Mouse (Mus musculus) gastrocnemius, adult 18-20 months (tissue): Measurements from ENCODE around the gene Capzb. TPM values are rescaled to one million over a fixed set of nuclear protein-coding genes. Genes with fewer than 3 reads are reported as not detected.
A peak's percentile ranks its signal among the peaks of the same experiment; 100 is the strongest.

Source experiments
- DNase-seq: peaks from one replicate; pipeline ENCODE4 v3.0.0; 2021; ENCODE audit warnings: low spot score
- total RNA-seq, 2 experiments: library from RNA; stranded (reverse); gene quantifications; 2 replicates each; pipeline ENCODE4 v1.2.3; 2021

Capzb gene
- total RNA-seq, 2 experiments from 2014 or later, result 416 to 422 TPM

DNA sequence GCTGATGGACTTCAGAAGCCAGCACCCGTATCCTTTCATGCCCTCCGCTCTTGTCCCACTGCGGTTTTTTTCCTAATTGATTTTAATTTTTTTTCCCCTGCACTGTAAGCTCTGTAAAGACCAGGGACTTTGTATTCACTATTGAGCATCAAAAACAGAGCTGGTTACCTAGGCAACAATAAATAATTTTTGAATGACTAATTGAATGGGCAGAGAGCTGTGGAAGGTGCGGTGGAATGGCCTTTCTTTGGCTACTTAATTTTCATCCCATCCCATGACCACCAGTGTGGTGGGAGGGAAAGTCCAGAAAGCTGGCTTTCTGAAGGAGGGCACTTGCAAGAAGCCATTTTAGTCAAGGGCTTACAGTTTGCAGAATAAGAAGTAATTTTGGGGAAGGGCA, 41.6 kb downstream of the Capzb start:
- DNase-seq, result no peak

DNA sequence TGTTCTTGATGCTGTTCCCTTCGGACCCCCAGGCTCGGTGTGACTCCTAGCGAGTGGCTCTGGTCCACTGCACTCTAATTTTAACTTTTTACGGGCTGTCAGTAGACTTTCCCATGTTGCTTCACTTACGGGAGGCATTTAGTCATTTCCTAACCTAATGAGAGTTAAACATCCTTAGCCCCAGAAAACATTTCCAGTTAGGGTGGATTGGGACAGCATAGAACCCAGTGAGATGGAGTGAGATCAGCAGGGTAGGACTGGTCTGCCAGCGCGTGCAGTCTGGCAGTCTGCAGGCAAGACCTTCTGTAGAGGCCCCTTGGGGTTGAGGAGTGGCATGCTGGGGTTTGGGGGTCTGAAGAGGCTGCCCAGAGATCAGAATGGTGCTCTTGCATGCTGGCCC, 42.9 kb downstream of the Capzb start:
- DNase-seq, result no peak

DNA sequence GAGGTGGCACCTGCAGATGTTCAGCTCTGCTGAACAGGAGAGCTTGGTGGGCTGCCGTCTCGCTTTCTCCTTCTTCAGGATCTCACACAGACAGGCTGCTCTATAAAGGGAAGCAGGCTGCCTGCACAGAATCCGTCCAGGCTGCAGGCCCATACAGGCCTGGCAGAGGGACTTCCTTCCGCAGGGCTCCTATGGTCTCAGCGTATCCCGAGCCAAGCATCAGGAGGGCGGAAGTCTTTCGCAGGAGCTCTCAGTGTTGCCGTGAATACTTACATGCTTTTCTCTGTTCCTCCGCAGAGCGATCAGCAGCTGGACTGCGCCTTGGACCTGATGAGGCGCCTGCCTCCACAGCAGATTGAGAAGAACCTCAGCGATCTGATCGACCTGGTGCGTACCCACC, 45.9 kb downstream of the Capzb start:
- DNase-seq, result no peak

DNA sequence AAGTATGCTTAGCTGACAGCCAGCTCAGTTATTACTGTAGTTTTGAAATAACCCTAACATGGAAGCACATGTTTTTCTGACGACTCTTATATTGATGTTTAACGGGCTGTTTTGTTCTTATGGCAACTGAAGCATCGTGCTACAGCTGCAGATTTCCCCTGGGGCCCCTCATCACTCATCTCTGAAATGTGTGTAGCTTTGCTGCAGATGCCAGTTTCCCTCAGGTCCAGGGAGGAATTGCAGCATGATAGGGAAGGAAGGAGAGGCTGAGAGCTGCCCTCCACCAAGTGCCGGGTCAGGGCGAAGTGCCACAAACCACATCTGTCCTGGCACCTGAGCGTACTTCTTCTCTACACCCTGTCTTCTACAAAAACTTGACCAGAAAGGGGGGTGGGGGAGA, 47.6 kb downstream of the Capzb start:
- no peak for DNase-seq

DNA sequence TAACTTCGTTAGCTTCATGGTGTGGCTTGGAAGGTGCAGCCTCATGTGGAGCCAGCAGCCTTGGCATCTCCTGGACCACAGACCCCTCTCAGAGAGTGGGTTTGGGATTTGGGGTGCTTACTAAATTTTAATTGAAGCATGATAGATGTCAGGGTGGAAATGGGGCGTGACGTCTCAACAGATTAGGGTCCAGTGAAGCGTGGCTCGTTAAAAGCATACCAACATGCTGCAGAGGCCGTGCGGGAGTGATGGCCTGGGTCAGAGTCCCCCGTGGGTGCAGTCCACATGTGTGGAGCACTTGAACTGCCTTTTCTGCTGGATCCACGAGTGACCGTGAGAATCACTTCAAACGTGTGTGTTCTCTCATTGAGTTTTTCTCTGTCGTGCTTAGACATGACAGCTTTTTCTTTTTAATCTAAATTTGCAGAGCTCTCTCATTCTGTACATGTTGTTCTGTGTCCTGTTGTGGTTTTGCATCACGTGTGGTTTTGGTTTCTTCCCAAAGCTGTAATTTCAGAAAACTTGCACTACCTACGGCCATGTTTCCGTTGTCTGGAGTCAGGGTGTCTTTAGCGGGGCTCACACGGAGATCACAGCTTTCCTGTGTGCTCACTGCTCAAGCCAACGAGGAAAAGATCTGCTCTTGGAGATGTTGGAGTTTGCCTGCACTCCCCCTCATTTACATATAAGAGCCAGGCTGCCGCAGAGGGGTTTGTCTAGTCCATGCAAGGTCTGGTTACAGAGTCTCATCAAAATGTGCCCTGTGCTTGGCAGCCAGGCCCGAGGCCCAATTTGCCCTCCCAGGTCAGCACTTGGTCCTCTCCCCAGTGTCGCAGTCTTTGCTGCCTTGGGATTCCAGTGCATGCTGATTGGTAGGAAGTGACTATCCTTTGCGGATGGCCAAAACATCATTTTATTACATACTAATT, 49.2 kb downstream of the Capzb start:
- DNase-seq, result no peak

DNA sequence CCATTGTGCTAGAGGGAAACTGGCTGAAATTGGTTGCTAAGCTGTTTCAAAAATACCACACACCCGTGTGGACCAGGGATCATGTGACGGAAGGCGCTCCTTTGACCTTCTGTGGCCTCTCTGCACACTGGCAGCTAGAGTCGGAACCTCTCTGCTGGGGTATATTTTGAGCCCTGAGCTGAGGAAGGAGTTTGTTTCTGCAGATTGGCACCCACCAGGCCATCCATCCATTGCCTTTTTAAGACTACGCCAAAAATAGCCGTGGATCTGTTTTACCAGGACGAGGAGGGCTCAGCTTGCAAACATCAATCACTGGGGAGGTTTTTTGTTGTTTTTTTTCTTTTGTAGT, 49.9 kb downstream of the Capzb start:
- DNase-seq, result peak; percentile 78

DNA sequence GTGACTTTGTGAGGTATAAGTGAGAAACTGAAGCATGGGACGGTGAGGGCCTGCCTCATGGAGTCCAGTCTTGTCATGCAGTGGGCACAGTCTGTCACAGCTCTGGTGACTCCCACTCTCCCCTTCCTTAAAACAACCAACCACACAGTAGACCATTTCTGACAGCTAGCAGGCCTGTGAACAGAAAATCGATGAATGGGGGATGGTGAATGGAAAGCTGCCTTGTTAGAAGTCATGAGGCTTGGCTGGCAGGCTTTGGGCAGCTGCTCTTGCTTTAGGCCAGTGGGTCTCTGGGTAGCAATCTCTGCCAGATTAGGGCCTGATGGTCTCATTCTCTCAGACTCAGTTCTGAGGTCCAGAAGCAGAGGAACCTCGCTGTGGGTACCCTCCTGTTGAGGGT, 51.5 kb downstream of the Capzb start:
- no peak for DNase-seq

DNA sequence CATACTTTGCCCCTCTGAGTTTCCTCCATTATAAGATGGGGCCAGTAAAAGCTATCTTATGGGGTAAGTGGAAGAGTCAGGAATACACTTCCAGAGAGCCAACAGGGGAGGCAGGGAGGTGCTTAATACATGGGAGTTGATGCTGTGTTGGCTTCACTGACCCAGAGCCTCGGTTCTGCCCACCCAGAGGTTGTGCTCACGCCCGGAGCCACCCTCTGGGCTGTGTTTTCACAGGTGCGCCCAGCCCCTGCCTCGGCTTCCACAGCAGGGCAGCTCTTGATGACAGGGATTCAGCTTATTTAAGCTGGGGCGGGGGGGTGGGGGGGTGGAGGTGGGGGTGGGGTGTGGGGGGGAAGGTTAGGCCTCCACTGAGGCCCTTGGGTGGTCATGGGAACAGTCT, 52.1 kb downstream of the Capzb start:
- no peak for DNase-seq

DNA sequence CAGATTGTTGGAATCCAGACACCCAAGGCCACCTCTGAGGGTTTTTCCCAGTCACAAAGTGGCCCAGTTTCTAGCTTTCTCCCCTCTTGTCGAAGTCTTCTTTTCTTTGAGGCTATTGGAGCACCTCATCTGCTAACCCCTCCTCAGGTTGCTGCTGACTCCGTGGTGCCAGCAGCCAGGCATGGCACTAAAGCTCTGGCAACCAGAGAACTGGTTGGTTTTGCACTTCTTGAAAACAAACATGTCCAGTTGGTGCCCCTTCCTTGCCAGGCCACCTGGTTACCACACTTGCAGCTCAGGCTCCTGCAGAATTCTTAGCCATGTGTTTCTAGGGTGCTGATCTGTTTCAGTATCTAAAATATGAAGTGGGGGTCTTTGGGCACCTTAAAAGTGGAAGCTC, 52.8 kb downstream of the Capzb start:
- no peak for DNase-seq

DNA sequence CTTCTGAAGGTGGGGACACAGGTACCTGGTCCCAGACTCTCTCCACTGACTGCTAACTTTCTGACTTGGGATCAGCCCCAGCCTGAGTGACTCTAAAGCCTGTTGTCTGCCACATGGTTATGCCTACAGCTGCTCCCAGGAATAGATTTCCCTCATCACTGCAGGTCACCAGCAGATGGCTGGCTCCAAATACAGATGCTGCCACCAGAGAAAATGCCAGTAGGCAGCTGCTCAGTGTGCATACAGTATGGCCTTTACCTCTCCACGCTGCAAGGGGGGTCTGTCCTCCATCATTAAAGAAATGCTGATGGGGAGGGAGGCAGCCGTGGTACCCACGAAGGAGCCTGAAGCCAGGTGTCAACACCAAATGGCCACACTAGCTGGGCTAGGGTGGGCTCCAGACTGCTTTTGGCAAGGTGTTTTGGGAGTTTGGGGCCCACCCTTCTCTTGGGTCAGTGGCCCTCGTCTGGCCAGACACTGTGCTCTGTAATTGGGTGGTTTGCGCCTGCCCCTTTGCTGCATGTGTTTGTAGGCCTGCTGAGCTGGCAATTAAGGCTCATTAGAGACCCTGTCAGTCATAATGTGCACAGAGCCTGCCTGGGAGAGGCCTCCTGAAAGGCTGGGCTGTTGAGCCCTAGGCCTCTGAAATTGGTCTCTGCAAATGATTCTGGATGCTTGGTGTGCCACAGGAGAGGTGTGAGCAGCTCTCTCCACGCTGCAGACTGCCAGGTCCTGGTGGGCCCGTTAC, 53.6 kb downstream of the Capzb start:
- DNase-seq, result peak; percentile 53

DNA sequence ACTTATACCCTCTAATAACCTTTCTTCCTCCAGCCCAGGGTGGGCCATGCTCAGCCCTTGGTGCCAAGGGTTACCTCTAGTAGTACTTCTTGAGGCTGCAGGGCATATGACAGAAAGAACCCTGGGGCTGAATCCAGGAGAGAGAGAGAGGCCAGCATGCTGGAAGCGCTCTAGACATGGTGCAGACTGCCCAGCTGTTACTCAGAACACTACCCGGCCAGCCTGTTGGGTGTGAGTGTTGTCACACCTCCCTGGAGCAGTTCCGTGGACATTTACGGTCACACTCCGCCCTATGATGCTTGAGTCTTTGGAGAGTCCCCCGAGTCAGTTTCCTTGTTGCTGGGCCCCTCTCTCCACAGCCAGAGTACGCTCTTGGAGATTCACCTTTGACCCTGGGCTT, 55.3 kb downstream of the Capzb start:
- peak; percentile 41 for DNase-seq

DNA sequence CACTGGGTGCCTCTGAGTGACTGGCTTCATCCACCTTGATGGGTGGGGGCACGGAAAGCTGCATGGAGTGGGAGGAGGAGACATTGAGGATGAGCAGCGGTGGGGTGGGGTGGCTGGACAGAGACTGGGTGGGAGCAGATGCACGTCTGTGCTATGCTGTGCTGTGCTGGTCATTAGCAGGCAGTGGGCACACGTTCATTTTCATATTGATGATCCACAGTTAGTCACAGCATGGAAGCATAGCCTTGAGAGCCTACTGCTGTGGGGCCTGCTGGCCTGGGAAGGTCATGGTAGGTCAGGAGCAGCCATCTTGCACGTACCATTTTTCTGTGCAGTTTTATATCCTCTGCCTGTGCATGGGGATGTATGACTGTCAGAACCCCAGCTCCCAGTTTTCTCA, 56.0 kb downstream of the Capzb start:
- DNase-seq, result no peak

DNA sequence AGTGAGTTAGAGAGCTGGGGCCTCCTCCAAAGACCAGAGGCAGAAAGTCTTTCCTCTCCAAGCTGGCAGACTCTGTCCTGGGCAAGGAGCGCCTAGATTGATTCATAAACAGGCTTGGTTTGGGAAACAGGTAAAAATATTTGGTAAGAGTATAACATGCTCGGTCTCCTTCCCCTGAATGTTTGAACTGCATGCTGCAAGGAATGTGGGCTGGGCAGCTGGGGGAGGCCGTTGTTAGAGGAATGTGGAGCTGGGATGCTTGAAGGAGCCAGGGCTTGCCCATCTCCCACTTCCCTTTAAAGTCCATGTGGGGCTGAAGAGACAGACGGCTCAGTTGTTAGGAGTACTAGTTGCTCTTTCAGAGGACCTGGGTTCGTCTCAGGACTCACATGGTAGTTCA, 57.3 kb downstream of the Capzb start:
- DNase-seq, result no peak

DNA sequence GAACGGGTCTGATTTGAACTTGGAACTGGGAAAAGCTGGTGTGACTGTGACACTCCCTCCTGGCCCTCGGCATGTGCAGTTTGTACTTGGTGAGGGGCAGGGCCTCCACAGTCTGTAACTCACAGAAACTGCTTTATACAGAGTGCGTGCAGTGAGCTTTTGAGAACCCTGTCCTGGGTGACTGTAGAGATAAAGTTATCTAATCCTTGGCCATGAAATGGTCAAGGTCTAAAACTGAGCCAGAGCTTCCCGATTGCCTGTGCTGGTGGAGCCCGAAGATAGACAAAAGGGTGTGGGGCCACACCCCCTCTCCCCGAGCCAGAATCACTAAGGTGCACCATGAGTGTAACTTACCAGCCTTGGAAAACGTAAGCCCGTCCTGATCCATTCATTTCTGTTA, 58.2 kb downstream of the Capzb start:
- no peak for DNase-seq

DNA sequence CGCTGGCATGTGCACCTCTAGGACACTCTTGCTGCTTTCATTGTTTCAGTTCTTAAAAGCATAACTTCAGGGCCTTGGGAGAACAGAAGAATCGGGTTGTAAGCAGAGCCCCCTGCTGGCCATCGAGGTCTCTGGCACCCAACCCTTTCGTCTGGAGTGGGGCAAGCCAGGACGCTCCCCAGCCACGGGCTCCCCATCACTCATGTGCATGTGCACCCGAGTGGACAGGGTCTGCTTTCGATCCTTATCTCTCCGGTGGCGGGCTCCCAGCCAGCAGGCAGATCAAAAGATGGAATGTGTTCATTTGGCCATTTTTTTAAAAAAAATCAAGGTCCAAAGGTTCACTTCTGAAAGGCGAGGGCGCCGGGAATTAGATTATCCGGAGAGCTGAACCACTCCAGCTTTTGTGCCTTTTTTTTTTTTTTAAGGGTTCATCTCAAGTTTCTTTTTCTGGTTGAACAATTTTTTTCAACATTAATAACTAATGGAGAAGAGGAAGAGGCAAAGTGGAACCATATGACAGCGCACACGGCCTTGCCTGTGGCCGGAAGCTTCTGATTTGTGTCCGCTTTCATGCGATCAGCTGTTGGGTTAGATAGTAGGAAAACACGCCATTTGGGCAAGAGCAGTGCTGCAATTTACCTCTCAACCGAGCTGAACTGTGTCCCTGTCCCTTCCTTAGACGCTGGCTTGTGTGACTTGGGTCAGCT, 59.5 kb downstream of the Capzb start:
- DNase-seq, result peak; percentile 88

DNA sequence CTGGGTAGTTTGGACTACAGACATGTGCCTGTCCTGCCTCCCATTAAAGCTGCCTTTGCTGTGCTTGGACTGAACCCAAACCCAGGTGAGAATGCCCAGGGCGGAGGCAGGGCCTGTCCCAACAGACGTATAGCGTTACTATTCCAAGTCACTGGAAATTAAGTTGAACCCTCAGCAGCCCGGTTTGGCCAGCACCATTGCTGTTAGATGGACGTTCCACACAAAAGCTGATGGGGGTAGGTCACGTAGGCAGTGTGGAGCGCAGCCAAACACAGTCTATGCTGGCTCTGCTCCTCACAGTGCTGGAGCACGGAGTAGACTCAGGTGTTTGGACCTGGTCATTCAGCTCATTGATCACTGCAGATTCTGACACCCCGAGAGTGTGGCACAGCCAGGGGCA, 60.5 kb downstream of the Capzb start:
- DNase-seq, result no peak

DNA sequence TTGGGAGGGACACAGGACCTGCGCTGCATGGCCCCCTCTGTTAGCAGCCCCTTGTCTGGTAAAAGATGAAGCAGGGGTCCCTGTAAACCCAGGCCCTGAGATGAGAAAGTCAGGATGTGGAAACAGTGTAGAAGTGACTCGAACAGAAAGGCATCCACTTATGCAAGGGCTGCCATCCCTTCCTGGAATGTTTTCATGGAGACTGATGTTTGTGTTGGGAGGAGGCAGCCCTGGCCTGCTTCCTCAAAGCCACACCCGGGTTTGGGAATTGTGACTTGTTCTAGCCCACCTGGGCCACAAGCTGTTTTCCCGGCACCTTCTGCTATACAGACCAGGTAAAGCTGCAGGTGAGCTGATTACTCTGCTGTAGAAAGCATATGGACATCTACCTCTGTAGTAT, 63.4 kb downstream of the Capzb start:
- DNase-seq, result no peak

DNA sequence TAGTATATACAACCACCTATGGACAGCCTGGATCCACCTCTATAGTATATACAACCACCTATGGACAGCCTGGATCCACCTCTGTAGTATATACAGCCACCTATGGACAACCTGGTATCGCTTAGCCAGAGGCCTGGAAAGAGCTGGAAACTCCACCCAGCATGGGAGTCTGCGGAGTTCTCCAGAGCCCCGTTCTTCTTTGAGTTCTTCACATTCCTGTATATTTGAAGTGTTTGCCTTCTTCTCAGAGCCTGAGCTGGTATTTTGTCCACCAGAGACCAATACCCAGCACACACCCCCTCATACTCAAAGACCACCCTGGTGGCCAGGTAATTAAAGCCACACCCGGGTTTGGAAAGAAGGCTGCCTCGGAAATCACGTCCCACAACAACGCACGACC, 64.0 kb downstream of the Capzb start:
- DNase-seq, result no peak

DNA sequence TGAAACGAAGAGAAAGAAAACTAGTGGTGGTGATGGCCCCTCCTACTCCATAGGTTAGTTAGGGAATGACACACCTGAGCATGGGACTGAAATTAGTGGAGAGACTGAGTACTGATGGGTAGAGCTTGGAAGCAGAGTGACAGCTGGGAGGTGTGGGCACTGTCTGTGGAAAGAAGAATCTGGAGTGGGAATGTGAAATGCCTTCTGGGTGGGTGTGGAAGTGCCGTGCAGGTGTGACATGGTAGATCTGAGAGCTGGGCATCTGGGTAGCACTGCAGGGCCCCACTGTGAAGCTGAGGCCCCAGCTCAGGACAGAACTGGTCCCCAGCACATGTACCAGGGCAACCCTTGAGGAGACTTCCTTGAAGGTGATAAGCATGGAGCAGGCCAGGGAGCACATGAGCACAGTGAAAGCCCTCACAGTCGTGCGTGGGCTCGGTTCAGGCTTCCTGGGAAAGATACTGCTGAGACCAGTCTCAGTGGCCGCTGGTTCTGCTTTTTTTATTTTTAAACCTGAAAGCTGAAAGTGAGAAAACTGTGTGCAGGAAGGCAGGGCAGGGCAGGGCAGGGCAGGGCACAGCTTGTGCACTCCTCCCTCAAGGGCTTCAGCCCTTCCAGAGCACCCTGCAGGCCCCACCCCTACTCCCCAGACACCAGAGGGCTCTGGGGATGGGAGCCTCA, 66.1 kb downstream of the Capzb start:
- no peak for DNase-seq

DNA sequence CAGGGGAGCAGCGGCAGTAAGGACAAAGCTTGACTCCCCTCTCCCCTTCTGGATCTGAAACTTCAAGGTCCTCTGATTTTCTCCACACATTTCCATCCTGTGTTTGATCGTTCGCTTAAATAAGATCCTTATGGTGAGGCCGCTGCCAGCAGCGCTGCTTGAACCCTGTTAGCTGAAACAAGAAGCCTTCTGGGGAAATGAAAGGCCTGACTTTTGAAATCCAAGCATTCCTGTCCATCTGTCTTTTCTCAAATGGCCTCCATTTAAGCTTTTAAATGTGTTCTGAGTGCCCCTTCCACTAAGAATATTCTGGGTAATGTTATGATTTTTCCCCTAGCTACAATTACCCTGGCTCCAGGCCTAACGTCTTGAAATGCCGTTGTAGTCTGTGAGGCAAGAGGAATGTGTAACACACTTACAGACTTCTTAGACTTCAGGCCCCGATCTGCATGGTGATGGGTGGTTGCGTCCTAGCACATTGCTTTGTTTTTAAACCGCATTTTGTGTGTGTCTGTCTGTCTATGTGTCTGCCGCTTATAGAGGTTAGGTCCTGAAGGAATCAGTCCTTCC, 66.7 kb downstream of the Capzb start:
- no peak for DNase-seq

DNA sequence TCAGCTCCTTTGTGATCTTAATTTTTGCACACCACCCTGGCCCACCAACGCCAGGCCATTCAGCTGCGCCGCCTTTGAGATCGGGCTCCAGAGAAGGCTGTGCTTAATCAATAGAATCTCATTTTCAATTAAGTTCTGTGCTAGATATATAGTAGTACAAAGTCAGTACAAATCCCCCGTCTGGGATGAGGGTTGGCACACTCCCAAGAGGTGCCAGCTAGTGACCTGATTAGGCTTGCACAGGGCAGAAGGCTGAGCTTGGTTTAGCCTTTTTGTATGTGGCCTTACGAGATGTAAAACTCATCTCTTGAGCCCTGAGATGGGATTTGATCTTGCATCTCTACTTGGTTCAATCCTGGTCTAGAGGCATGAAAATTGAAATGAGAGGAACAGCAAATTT, 70.3 kb downstream of the Capzb start:
- no peak for DNase-seq
